Mouse (Mus musculus) left cerebral cortex, adult 2 months (tissue): Measurements from ENCODE around the gene Glrx5. TPM values are rescaled to one million over a fixed set of nuclear protein-coding genes. Genes with fewer than 3 reads are reported as not detected.

ENCODE experiments used
- DNase-seq, 2 experiments: peaks; one replicate each; pipeline ENCODE4 v3.0.0; 2021 to 2022; ENCODE audit warnings: low spot score in 2 of 2, mixed read lengths in 1 of 2; ENCODE audit errors: extremely low spot score in 1 of 2
- H3K27ac ChIP-seq: fragments of 200-600 bp; 2 replicates; pipeline ENCODE4 v1.8.1; 2022
- H3K4me3 ChIP-seq: fragments of 200-600 bp; 2 replicates; pipeline ENCODE4 v1.8.1; 2022
- CTCF ChIP-seq: fragments of 200-600 bp; IDR thresholded peaks from 2 replicates; pipeline ENCODE4 v1.8.1; 2022; ENCODE audit warnings: antibody characterized with exemption, mild to moderate bottlenecking, moderate library complexity
- intact Hi-C: fragments of 180-260 bp; cut with DNase I; formaldehyde crosslinking; loops from one replicate; pipeline ENCODE4 v1.15.1; 2025
- microRNA-seq, 2 experiments: library from miRNA; unstranded; fragments of <30 nt; microRNA quantifications; one replicate each; pipeline ENCODE4 v1.2.0; 2021
- total RNA-seq, 2 experiments: library from RNA; stranded (reverse); gene quantifications; 2 replicates each; pipeline ENCODE4 v1.2.3; 2021

Gene Glrx5
- total RNA-seq, 2 experiments from 2014 or later, result 46.0 to 50.2 TPM

DNA sequence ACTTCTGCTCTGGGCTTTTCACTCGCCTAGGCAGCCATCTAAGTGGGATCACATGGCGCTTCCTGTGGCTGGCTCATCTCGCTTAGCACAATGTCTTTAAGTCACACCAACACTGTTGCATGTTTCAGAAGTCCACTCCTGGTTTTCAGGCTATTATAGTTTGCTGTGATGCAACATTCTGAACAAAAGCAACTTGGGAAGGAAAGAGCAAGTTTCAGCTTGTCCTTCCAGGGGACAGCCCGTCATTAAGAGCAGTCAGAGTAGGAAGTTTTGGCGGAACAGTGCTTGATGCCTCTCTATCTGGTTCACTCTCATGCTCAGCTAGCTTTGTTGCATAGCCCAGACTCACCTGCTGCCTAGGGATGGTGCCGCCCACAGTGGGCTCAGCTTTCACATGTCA, 59.1 kb downstream of the Glrx5 start:
- DNase-seq, result no peak
- Histone ChIP-seq H3K27ac (no peak overlapping the region), H3K4me3 (no peak overlapping the region)
- no peak for TF ChIP-seq CTCF
- intact Hi-C loops, result no loop called here

Small RNA genes lying within 50 kb of the gene (microRNA-seq; reads per million reads assigned to microRNA genes)
- 4.9 to 6.2 reads per million in 2 experiments for gene Mir3069

Other genes starting within 250 kb of the Glrx5 start
- gene Clmn, start 167.6 kb upstream of the Glrx5 start, total RNA-seq, result 10 to 100 TPM; 43.1 to 51.7 TPM
- 1 to 10 TPM; 1.7 to 1.9 TPM for gene Syne3, start 22.9 kb upstream of the Glrx5 start, total RNA-seq
- not detected for gene Tcl1b2, start 113.3 kb downstream of the Glrx5 start, total RNA-seq
- gene Tcl1b1, start 127.0 kb downstream of the Glrx5 start, total RNA-seq, result not detected
- gene Tcl1b5, start 143.7 kb downstream of the Glrx5 start, total RNA-seq, result not detected
- gene Tcl1b3, start 158.4 kb downstream of the Glrx5 start, total RNA-seq, result not detected
- not detected for gene Tcl1b4, start 169.3 kb downstream of the Glrx5 start, total RNA-seq
- not detected for gene Tcl1, start 190.1 kb downstream of the Glrx5 start, total RNA-seq